Mouse (Mus musculus): ENCODE data around the gene Slc27a3. TPM values are rescaled to one million over a fixed set of nuclear protein-coding genes. Genes with fewer than 3 reads are reported as not detected.

Slc27a3 gene
- total and polyA plus RNA-seq, 3 experiments, result 1.9 to 2.8 TPM; not detected in 1

DNA sequence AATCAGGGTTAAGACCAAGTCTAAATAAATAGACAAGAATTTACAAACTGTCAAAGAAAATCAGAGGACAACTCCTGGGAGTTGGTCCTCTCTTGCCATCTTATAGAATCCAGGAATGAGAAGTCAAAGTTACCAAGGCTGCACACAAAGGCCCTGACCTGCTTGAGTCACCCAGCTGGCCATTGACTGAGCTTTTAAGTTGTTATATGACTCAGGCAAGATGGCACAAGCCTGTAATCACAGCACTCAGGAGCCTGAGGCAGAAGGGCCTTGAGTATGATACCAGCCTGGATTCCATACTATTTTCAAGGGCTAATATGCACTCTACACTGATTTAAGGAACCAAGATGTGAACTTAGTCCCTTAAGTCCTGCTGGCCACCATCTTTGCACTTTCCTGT is 33.8 kb upstream of the Slc27a3 start:
- Histone ChIP-seq H3K36me3 (ENCODE audit: control insufficient read depth in 1 of 2, insufficient read depth in 2 of 2, low read length in 2 of 2) (peaks cover 11 to 25% of the 10 kb centered on the region in 2 experiments), H3K79me2 (ENCODE audit: control insufficient read depth, insufficient read depth, low read length, poor library complexity) (peaks cover 4% of the 10 kb centered on the region), H3K9ac (ENCODE audit: control insufficient read depth, low read depth, low read length, poor library complexity, severe bottlenecking) (no peak overlapping the region), H3K4me1 (ENCODE audit: control insufficient read depth in 1 of 2, insufficient read depth in 2 of 2, low read length in 2 of 2) (peaks cover 2 to 5% of the 10 kb centered on the region in 2 experiments; a peak in 2 of 4 replicates), H3K27me3 (ENCODE audit: control insufficient read depth in 1 of 2, insufficient read depth in 2 of 2, low read length in 2 of 2) (no peaks in the 10 kb centered on the region), H3K27ac (ENCODE audit: control insufficient read depth, low read depth, low read length) (no peak overlapping the region), H3K9me3 (replicated peaks; ENCODE audit: insufficient read depth, low read length) (no peaks in the 10 kb centered on the region), H3K4me3 (ENCODE audit: control insufficient read depth in 1 of 2, insufficient read depth in 1 of 2, low read depth in 2 of 2, low read length in 2 of 2) (no peak overlapping the region)
- DNase-seq (ENCODE audit: low read depth, low spot score), result no peak
- TF ChIP-seq RCOR1 (IDR thresholded peaks at IDR 0.05; ENCODE audit: low read depth, low read length), result no peak
- no peak for TF ChIP-seq GABPA (IDR thresholded peaks at IDR 0.05; ENCODE audit: low read depth, low read length)
- TF ChIP-seq GATA1 (IDR thresholded peaks at IDR 0.05; ENCODE audit: low read depth, low read length), result no peak
- no peak for TF ChIP-seq MEF2A (IDR thresholded peaks at IDR 0.05; ENCODE audit: extremely low read depth, insufficient replicate concordance, low read depth, low read length, poor library complexity, severe bottlenecking)
- no peak for TF ChIP-seq MAFK (IDR thresholded peaks at IDR 0.05; ENCODE audit: borderline replicate concordance, low read depth, low read length)
- no peak for TF ChIP-seq MYC (IDR thresholded peaks at IDR 0.05; ENCODE audit: low read depth, low read length)
- no peak for TF ChIP-seq ELF1 (IDR thresholded peaks at IDR 0.05; ENCODE audit: low read depth, low read length)

DNA sequence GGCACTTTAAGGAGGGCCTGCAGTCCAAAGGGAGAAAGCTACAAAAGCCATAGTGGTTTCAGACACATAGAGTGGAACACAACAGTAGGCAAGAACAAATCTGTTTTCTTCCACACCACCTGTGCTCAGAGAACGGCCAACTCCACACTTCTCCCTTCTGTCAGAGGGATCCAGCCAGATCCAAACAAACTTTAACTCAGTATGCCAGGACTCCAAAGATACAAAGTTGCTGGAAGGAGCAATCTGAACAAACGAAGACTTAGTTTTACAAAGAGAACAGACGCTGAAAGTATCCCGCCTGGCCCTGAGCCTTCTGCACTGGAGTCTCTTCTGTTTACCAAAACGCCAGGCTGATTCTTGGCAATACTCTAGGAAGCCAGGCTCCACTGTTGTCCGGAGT is 31.0 kb upstream of the Slc27a3 start:
- Histone ChIP-seq H3K4me3 (ENCODE audit: control insufficient read depth in 1 of 2, insufficient read depth in 1 of 2, low read depth in 2 of 2, low read length in 2 of 2) (no peak overlapping the region), H3K27ac (ENCODE audit: control insufficient read depth, low read depth, low read length) (no peak overlapping the region), H3K9me3 (replicated peaks; ENCODE audit: insufficient read depth, low read length) (no peaks in the 10 kb centered on the region), H3K36me3 (ENCODE audit: control insufficient read depth in 1 of 2, insufficient read depth in 2 of 2, low read length in 2 of 2) (peaks cover under 1 to 36% of the 10 kb centered on the region in 2 experiments; a peak in 3 of 4 replicates), H3K79me2 (ENCODE audit: control insufficient read depth, insufficient read depth, low read length, poor library complexity) (peaks cover 3% of the 10 kb centered on the region), H3K4me1 (ENCODE audit: control insufficient read depth in 1 of 2, insufficient read depth in 2 of 2, low read length in 2 of 2) (no peaks in the 10 kb centered on the region), H3K27me3 (ENCODE audit: control insufficient read depth in 1 of 2, insufficient read depth in 2 of 2, low read length in 2 of 2) (no peaks in the 10 kb centered on the region), H3K9ac (ENCODE audit: control insufficient read depth, low read depth, low read length, poor library complexity, severe bottlenecking) (no peak overlapping the region)
- DNase-seq (ENCODE audit: low read depth, low spot score), result no peak
- TF ChIP-seq ZKSCAN1 (IDR thresholded peaks at IDR 0.05; ENCODE audit: low read depth, low read length) (no peak), POLR2AphosphoS5 (IDR thresholded peaks at IDR 0.05; ENCODE audit: borderline replicate concordance, low read depth, low read length) (no peak), USF2 (IDR thresholded peaks at IDR 0.05; ENCODE audit: borderline replicate concordance in 1 of 2, insufficient read depth in 1 of 2, low read depth in 1 of 2, low read length in 2 of 2) (no peak), ZC3H11A (IDR thresholded peaks at IDR 0.05; ENCODE audit: low read depth, low read length) (no peak), E2F4 (IDR thresholded peaks at IDR 0.05; ENCODE audit: borderline replicate concordance, low read depth, low read length) (no peak), CHD2 (IDR thresholded peaks at IDR 0.05; ENCODE audit: low read length) (no peak), MEF2A (IDR thresholded peaks at IDR 0.05; ENCODE audit: extremely low read depth, insufficient replicate concordance, low read depth, low read length, poor library complexity, severe bottlenecking) (no peak), SMC3 (IDR thresholded peaks at IDR 0.05; ENCODE audit: low read depth, low read length) (no peak), MXI1 (IDR thresholded peaks at IDR 0.05; ENCODE audit: low read depth, low read length) (no peak), POLR2A (IDR thresholded peaks at IDR 0.05; ENCODE audit: control insufficient read depth in 1 of 2, insufficient read depth in 1 of 2, low read depth in 1 of 2, low read length in 2 of 2, poor library complexity in 1 of 2) (no peak), TBP (IDR thresholded peaks at IDR 0.05; ENCODE audit: low read depth, low read length) (no peak)
